Mouse (Mus musculus) small intestine, adult 2 months (tissue): Measurements from ENCODE around the gene Thnsl2. TPM values are rescaled to one million over a fixed set of nuclear protein-coding genes. Genes with fewer than 3 reads are reported as not detected.

Experiments used
- H3K27ac ChIP-seq: fragments of 200-500 bp; 2 replicates; pipeline ENCODE4 v1.5.1; 2012; ENCODE audit warnings: low read depth, low read length, control low read depth, inconsistent platforms; ENCODE audit not compliant: insufficient read depth
- H3K27me3 ChIP-seq: fragments of 200-500 bp; 2 replicates; pipeline ENCODE4 v1.6.1; 2012; ENCODE audit warnings: mild to moderate bottlenecking, moderate library complexity, low read length, inconsistent platforms; ENCODE audit not compliant: control insufficient read depth, insufficient read depth
- H3K36me3 ChIP-seq: fragments of 200-500 bp; 2 replicates; pipeline ENCODE4 v1.6.1; 2012; ENCODE audit warnings: mild to moderate bottlenecking, low read length, control low read depth, inconsistent platforms; ENCODE audit not compliant: control insufficient read depth, insufficient read depth
- H3K4me1 ChIP-seq: fragments of 200-500 bp; 2 replicates; pipeline ENCODE4 v1.6.1; 2012; ENCODE audit warnings: low read length, inconsistent platforms, mixed read lengths; ENCODE audit not compliant: control insufficient read depth, insufficient read depth, insufficient read length
- H3K4me3 ChIP-seq: fragments of 200-500 bp; 2 replicates; pipeline ENCODE4 v1.5.1; 2012; ENCODE audit warnings: low read depth, mild to moderate bottlenecking, control low read depth, inconsistent platforms, low read length, moderate library complexity
- CTCF ChIP-seq: fragments of 200-500 bp; IDR thresholded peaks from 2 replicates; pipeline ENCODE4 v1.5.1; 2012; ENCODE audit warnings: low read depth, mild to moderate bottlenecking, control low read depth, inconsistent platforms, low read length, moderate library complexity, mixed read lengths; ENCODE audit not compliant: insufficient replicate concordance, insufficient read length; ENCODE audit errors: extremely low read depth
- POLR2A ChIP-seq: fragments of 200-500 bp; IDR thresholded peaks from 2 replicates; pipeline ENCODE4 v1.6.1; 2012; ENCODE audit warnings: low read depth, mild to moderate bottlenecking, control low read depth, inconsistent platforms, low read length, moderate library complexity
- WGBS: fragments of 180-500 bp; shearing (Covaris S2); methylation state at CpG from one replicate; pipeline ENCODE4 v1.1.7; 2018; 5-methylcytosine and 5-hydroxymethylcytosine counted together
- polyA plus RNA-seq: library from polyadenylated mRNA; depleted of rRNA; stranded (reverse); fragments of >200 nt; gene quantifications from 2 replicates; pipeline ENCODE4 v1.2.3, GENCODE M21; 2012

The Thnsl2 gene
- polyA plus RNA-seq, 1 experiment = 23.1 TPM

GRCm38 (mm10) chr6:71096126-71096525, 48.1 kb downstream of the Thnsl2 start:
- H3K4me1 ChIP-seq = no peaks in the 10 kb centered on the region
- no peak overlapping the region for H3K27ac ChIP-seq
- WGBS = 81% methylated on average over 3 of the region's 3 CpGs
- TF ChIP-seq CTCF (no peak), POLR2A (no peak)
- no peaks in the 10 kb centered on the region for H3K27me3 ChIP-seq
- no peaks in the 10 kb centered on the region for H3K36me3 ChIP-seq
- no peak overlapping the region for H3K4me3 ChIP-seq

- H3K4me1 ChIP-seq = no peaks in the 10 kb centered on the region
- WGBS = 81% methylated on average over 5 of the region's 5 CpGs
- no peak overlapping the region for H3K4me3 ChIP-seq
- TF ChIP-seq POLR2A (no peak), CTCF (no peak)
- no peak overlapping the region for H3K27ac ChIP-seq
- no peaks in the 10 kb centered on the region for H3K27me3 ChIP-seq
- H3K36me3 ChIP-seq = no peaks in the 10 kb centered on the region
Measured at GRCm38 (mm10) chr6:71094693-71095092, 49.5 kb downstream of the Thnsl2 start.

- H3K27me3 ChIP-seq = no peaks in the 10 kb centered on the region
- no peaks in the 10 kb centered on the region for H3K4me1 ChIP-seq
- no peaks in the 10 kb centered on the region for H3K36me3 ChIP-seq
- WGBS = 59% methylated on average over 6 of the region's 6 CpGs
- no peak overlapping the region for H3K4me3 ChIP-seq
- H3K27ac ChIP-seq = no peak overlapping the region
- no peak for TF ChIP-seq CTCF
- TF ChIP-seq POLR2A = no peak
Measured at GRCm38 (mm10) chr6:71093686-71094085, 50.6 kb downstream of the Thnsl2 start.

- no peak overlapping the region for H3K4me3 ChIP-seq
- H3K27ac ChIP-seq = no peak overlapping the region
- H3K27me3 ChIP-seq = no peaks in the 10 kb centered on the region
- no peak for TF ChIP-seq POLR2A
- TF ChIP-seq CTCF = no peak
- no peaks in the 10 kb centered on the region for H3K36me3 ChIP-seq
- no peaks in the 10 kb centered on the region for H3K4me1 ChIP-seq
- 78% methylated on average over 5 of the region's 5 CpGs for WGBS
Measured at GRCm38 (mm10) chr6:71090475-71090874, 53.8 kb downstream of the Thnsl2 start.

- H3K27ac ChIP-seq = no peak overlapping the region
- no peak overlapping the region for H3K4me3 ChIP-seq
- no peaks in the 10 kb centered on the region for H3K27me3 ChIP-seq
- TF ChIP-seq CTCF = no peak
- TF ChIP-seq POLR2A = no peak
- no peaks in the 10 kb centered on the region for H3K4me1 ChIP-seq
- no peaks in the 10 kb centered on the region for H3K36me3 ChIP-seq
- 84% methylated on average over 4 of the region's 4 CpGs for WGBS
Measured at GRCm38 (mm10) chr6:71089735-71090134, 54.5 kb downstream of the Thnsl2 start.

GRCm38 (mm10) chr6:71088992-71089391, 55.2 kb downstream of the Thnsl2 start:
- no peak overlapping the region for H3K4me3 ChIP-seq
- no peak for TF ChIP-seq CTCF
- no peak for TF ChIP-seq POLR2A
- H3K4me1 ChIP-seq = no peaks in the 10 kb centered on the region
- H3K27me3 ChIP-seq = no peaks in the 10 kb centered on the region
- H3K27ac ChIP-seq = no peak overlapping the region
- WGBS = 26% methylated on average over 4 of the region's 4 CpGs
- H3K36me3 ChIP-seq = no peaks in the 10 kb centered on the region

- H3K27me3 ChIP-seq = no peaks in the 10 kb centered on the region
- H3K4me1 ChIP-seq = no peaks in the 10 kb centered on the region
- no peaks in the 10 kb centered on the region for H3K36me3 ChIP-seq
- H3K4me3 ChIP-seq = no peak overlapping the region
- TF ChIP-seq CTCF = no peak
- TF ChIP-seq POLR2A = no peak
- 75% methylated on average over 7 of the region's 7 CpGs for WGBS
- H3K27ac ChIP-seq = no peak overlapping the region
Measured at GRCm38 (mm10) chr6:71083441-71083840, 60.8 kb downstream of the Thnsl2 start.

GRCm38 (mm10) chr6:71082084-71082483, 62.2 kb downstream of the Thnsl2 start:
- Histone ChIP-seq H3K27ac (no peak overlapping the region), H3K27me3 (no peaks in the 10 kb centered on the region), H3K4me3 (no peak overlapping the region), H3K36me3 (no peaks in the 10 kb centered on the region), H3K4me1 (no peaks in the 10 kb centered on the region)
- TF ChIP-seq CTCF (no peak), POLR2A (no peak)
- WGBS = 68% methylated on average over 11 of the region's 11 CpGs
